Mouse (Mus musculus) embryo, embryonic 10.5 days (tissue): Measurements from ENCODE around the gene Ttll10.
A peak's percentile ranks its signal among the peaks of the same experiment; 100 is the strongest.

Experiments
- DNase-seq: peaks from one replicate; pipeline ENCODE4 v3.0.0-alpha.2; 2015; ENCODE audit warnings: low spot score

The Ttll10 gene

GRCm38 (mm10) chr4:156065156-156065894 lies 6.1 kb upstream of the Ttll10 start:
- no peak for DNase-seq

DNA sequence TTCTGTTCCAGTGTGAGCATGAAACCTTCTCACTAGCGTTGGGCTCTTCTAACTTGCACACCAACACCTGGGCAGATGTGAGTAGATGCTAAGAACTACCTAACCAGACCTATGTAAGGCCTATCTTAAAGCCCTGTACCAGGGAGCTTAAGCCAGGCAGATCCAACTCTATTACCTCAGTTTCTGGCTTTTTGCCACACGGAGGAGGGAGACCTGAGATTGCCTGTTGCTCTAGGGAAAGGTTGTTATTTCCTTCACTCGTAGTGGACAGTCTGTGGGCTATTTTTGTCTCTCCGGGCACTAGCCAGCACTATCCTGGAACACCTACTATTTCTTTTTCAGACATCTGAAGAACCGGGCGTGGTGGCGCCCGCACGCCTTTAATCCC lies 5.3 kb upstream of the Ttll10 start:
- no peak for DNase-seq

GRCm38 (mm10) chr4:156063861-156064509 lies 4.8 kb upstream of the Ttll10 start:
- DNase-seq = no peak

DNA sequence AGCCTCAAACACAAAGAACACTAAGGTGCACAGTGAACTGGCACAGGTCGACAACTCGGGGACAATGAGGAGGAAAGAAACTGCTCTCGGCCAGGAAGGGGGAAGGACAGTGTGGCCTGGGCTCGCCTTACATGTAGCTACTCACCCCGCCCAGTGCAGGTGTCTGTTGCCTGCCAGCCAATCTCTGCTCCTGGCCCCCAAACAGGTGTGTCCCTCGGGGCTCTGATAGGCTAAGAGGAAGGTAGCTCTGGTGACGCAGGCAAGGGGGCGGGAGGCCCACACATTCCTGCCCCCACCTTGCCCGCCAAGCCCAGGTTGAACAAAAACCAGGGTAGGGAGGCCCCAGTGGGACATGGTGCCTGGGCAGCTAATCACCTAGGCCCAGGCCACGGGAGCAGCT lies 499 bp upstream of the Ttll10 start:
- peak; percentile 26 for DNase-seq

DNA sequence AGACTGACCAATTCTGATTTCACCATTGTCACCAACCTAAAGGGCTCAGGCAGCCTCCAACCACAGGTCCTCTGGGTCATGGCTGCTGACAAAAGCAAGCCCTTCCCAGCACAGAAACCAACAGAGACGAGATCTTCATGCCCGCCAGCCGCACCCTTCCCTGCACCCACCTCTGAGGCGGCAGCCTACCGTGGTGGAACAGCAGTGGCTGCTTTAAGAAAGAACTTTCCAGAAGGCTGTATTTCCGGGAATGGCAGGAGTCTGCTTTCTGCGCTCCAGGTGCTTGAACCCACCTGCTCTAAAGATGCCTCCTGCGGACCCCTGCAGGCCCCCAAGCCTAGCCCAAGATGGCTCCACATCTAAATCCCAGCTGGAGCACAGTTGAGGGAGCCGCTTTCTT lies 388 bp downstream of the Ttll10 start:
- no peak for DNase-seq

GRCm38 (mm10) chr4:156057702-156058101 lies 1.5 kb downstream of the Ttll10 start:
- DNase-seq = no peak

DNA sequence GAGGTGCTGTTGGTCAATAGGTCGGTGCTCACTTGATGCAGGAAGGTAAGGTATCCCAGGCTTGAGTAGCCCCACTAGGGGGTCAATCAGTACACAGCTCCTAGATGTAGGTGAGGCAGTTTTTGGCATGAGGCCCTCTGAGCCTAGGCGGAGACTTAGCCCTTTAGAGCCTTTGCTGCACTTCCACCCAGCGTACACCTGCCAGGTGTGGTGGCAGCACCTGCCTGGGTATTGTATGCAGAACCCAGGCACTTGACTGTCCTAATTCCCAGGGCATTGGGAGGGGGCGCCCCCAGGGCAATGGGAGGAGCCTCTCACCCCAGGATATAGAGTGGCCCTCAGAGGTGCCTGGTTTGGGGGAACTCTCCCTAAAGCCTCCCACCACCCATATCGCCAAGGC lies 4.0 kb downstream of the Ttll10 start:
- no peak for DNase-seq

- no peak for DNase-seq
Measured at GRCm38 (mm10) chr4:156054606-156055005, 4.6 kb downstream of the Ttll10 start.

DNA sequence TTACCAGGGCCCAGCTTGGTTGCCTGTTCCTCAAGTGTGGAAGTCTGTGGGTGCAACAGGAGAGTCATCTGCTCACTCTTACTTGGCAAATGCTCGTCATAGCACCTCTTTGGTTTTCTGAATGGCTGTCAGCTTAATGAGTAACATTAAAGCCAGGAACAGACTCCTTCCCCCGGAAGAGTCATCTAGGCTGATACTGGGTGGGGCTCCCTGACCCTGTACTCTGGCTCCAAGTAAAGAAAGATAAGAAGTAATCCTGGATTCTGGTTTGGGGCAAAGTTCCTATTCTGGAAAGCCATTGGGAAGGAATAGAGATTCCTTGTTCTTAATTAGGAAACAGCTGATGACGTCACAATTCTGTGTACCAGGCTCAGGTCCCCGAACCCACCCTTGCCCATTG lies 5.1 kb downstream of the Ttll10 start:
- no peak for DNase-seq

GRCm38 (mm10) chr4:156053113-156053512 lies 6.1 kb downstream of the Ttll10 start:
- no peak for DNase-seq

DNA sequence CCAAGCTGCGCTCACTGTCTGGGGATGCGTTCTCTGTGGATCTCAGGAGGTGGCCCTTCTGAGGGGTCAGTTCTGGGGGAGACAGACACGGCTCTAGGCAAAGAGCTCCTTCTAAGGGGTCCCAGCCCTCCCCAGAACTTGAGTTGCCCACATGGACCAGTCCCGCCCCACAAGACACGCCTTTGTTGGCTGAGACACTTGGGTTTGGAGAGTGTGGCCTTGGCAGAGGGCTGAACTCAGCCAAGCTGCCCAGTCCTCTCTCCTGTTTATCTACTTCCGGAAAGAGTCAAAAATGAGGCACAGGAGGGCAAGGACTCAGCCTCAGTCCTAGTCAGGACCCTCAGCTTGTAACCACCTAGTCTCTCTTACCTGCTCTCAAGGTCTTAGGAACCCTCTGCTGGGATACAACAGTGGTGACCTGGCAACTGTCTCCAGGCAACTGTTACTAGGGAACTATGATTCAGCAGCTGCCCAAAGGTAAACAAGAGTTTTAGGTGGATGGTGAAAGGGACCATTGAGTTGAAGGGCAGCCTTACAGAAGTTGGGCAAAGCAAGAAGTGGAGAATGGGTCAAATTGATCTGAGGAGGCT lies 8.7 kb downstream of the Ttll10 start:
- no peak for DNase-seq

- DNase-seq = no peak
Measured at GRCm38 (mm10) chr4:156049779-156050178, 9.4 kb downstream of the Ttll10 start.

GRCm38 (mm10) chr4:156044754-156045153 lies 14.5 kb downstream of the Ttll10 start:
- DNase-seq = no peak

DNA sequence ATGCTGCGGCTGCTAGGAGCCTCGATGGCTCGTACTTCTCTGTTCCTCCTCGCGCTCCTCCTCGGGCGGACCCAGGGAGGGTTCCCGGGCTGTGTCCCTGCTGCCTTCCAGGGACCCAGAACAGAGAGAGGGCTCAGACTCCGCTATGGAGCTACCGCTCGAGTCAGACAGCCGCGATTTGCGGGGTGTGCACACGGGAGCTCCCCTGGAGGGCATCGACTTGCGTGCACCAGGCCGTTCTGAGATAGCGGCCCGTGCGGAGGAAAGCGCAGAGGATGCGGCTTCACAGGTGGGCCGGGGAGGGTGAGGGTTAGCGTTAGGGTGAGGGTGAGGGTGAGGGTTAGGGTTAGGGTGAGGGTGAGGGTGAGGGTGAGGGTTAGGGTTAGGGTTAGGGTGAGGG lies 24.3 kb downstream of the Ttll10 start:
- DNase-seq = no peak

DNA sequence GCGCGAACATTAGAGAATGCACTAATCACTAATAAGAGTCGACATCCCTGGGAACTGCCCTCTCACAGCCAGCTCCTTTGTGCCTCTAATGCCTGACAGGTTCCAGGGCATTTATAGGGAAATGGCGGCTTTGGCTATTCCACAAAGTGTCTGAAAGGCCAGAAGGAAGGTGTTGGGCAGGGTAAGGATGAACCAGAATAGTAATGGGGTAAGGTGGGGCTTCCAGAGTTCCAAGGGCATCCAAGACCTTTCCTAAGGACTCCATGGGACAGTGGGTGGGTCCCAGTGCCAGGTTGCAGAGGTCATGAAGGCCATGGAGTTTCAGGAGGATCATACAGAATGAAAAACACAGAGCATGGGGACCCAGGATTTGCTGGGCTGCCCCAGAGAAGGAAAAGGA lies 24.9 kb downstream of the Ttll10 start:
- no peak for DNase-seq

DNA sequence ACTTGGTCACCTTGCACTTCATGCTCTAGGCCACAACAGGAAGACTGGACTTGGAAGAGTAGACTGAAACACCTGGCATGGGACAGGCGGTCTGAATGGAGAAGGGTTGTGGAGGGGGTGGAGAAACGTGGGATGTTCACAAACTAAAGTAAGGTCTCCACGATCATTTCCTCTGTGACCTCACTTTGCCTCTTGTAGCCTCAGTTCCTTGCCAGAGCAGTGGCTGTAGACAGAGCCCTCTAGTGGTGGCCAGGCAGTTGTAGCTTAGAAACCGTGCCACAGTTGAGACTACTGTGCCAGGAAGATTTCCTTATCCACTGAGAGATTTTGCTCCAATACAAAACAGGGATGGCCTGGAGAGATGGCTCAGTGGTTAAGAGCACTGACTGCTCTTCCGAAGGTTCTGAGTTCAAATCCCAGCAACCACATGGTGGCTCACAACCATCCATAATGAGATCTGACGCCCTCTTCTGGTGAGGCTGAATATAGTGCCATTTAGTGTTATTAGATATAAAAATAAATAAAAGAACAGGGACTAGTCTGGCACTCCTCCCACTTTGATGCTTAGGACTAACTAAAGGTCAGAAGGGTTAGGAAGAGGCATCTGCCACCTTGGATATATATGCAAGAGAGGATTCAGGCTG lies 25.6 kb downstream of the Ttll10 start:
- peak; percentile 72 for DNase-seq

- DNase-seq = no peak
Measured at GRCm38 (mm10) chr4:156032856-156033255, 26.4 kb downstream of the Ttll10 start.

- peak; percentile 94 for DNase-seq
Measured at GRCm38 (mm10) chr4:156031593-156032391, 27.4 kb downstream of the Ttll10 start.

DNA sequence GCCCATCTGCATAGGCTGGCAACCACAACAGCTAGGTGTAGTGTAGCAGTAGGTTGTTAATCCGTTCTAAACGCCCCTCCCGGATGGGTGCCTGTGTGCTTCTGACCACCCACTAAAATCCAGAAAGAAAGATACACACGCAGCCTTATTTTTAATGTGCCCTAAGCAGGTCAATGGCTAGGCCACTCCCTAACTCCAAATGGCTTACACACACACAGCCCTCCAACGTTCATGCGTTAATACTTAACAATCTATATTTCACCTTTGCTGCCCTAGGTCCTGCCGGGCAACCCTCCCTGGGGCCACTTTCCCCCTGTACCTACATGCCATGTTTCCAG lies 28.0 kb downstream of the Ttll10 start:
- DNase-seq = no peak

DNA sequence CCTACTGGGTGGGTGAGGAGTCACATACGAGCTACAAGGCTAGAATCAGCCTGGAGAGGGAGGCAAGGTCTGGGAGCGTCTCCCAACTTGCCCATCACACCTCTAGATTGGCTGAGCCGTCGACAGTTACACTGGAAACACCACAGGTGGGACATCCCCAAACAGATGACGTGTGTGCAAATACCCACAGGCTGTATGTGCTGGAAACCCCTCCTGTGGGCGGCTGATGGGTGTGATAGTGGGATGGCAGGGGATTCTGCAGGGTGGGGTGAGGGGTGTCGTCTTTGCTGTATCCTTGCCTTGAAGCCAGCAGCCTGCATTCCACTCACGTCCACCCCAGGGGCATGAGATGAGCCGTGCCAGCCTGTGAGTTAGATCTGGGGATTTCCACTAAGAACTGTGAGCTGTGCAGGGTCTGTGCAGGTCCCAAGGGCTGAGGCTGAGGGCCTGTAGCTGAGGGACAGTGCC lies 28.5 kb downstream of the Ttll10 start:
- no peak for DNase-seq

GRCm38 (mm10) chr4:156028580-156028979 lies 30.6 kb downstream of the Ttll10 start:
- no peak for DNase-seq

DNA sequence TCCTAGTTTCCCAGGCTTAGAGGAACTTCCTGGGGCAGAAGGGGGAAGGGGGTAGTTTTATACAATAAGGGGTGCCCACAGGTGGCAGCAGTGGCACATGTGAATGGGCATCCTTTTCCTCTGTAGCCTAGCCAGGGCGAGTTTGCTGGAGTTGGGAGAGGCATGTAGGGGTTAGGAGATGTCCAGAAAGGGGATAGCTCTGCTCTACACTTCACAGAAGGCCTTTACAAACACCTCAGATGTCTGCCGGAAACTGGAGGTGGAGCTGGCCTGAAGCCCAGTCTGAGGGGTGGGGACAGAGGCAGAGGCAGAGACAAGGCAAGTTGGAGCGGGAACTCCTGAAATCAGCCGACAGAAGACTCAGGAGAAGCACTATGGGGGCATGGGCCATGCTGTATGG lies 33.2 kb downstream of the Ttll10 start, which contains the start of gene Tnfrsf18:
Gene Tnfrsf18 (plus strand): TSS at position 152 of the 400 bp plus-strand sequence.
- no peak for DNase-seq
